Mouse (Mus musculus) forebrain, embryonic 15.5 days (tissue): ENCODE results near the gene Lrp6. TPM values are rescaled to one million over a fixed set of nuclear protein-coding genes. Genes with fewer than 3 reads are reported as not detected.

Experiments
- ATAC-seq: fragments of 200-750 bp; cut with Nextera tagmentation; replicated peaks from 2 replicates; pipeline ENCODE4 v1.8.0; 2017; ENCODE audit warnings: mild to moderate bottlenecking, moderate TSS enrichment, moderate library complexity
- H3K27ac ChIP-seq: fragments of 300-500 bp; sonication (generic); replicated peaks from 2 replicates; pipeline ENCODE4 v1.5.1; 2015; ENCODE audit warnings: mild to moderate bottlenecking, inconsistent platforms
- H3K27me3 ChIP-seq: fragments of 300-500 bp; sonication (generic); 2 replicates; pipeline ENCODE4 v1.6.1; 2015; ENCODE audit warnings: inconsistent platforms
- H3K36me3 ChIP-seq: fragments of 300-500 bp; sonication (generic); 2 replicates; pipeline ENCODE4 v1.6.1; 2015; ENCODE audit warnings: mild to moderate bottlenecking, inconsistent platforms
- H3K4me1 ChIP-seq: fragments of 300-500 bp; sonication (generic); 2 replicates; pipeline ENCODE4 v1.6.1; 2015; ENCODE audit warnings: inconsistent platforms
- H3K4me2 ChIP-seq: fragments of 300-500 bp; sonication (generic); replicated peaks from 2 replicates; pipeline ENCODE4 v1.6.1; 2015; ENCODE audit warnings: mild to moderate bottlenecking, inconsistent platforms
- H3K4me3 ChIP-seq: fragments of 300-500 bp; sonication (generic); 2 replicates; pipeline ENCODE4 v1.5.1; 2015; ENCODE audit warnings: mild to moderate bottlenecking, inconsistent platforms
- H3K9ac ChIP-seq: fragments of 300-500 bp; sonication (generic); replicated peaks from 2 replicates; pipeline ENCODE4 v1.6.1; 2015; ENCODE audit warnings: mild to moderate bottlenecking, inconsistent platforms
- H3K9me3 ChIP-seq: fragments of 300-500 bp; sonication (generic); 2 replicates; pipeline ENCODE4 v1.6.1; 2016; ENCODE audit warnings: inconsistent platforms
- WGBS: fragments of 180-500 bp; shearing (Covaris S2); methylation state at CpG from one replicate; pipeline ENCODE4 v1.1.7; 2015; ENCODE audit warnings: mixed read lengths; 5-methylcytosine and 5-hydroxymethylcytosine counted together
- polyA plus RNA-seq: library from polyadenylated mRNA; unstranded; fragments of >200 nt; fragmentation: Nextera tagmentation; extraction: Ambion mirVana; gene quantifications from 2 replicates; pipeline ENCODE4 v1.2.1, GENCODE M21; 2015

Gene Lrp6
- polyA plus RNA-seq, 1 experiment from 2014 or later: 23.2 TPM

- no peak for ATAC-seq
- Histone ChIP-seq H3K9me3 (no peaks in the 10 kb centered on the region), H3K9ac (no peak overlapping the region), H3K36me3 (peaks cover 19% of the 10 kb centered on the region), H3K4me1 (peaks cover 34% of the 10 kb centered on the region), H3K27ac (no peak overlapping the region), H3K27me3 (no peaks in the 10 kb centered on the region), H3K4me3 (no peak overlapping the region), H3K4me2 (no peak overlapping the region)
- 80% methylated on average over 10 of the region's 10 CpGs for WGBS
Observed at GRCm38 (mm10) chr6:134509731-134510226, 57.0 kb downstream of the Lrp6 start.

- Histone ChIP-seq H3K4me1 (peaks cover 20% of the 10 kb centered on the region), H3K9me3 (no peaks in the 10 kb centered on the region), H3K27ac (no peak overlapping the region), H3K4me2 (no peak overlapping the region), H3K27me3 (no peaks in the 10 kb centered on the region), H3K36me3 (peaks cover 19% of the 10 kb centered on the region), H3K9ac (no peak overlapping the region), H3K4me3 (no peak overlapping the region)
- ATAC-seq: no peak
- WGBS: 61% methylated on average over 4 of the region's 4 CpGs
Observed at GRCm38 (mm10) chr6:134504866-134505265, 61.9 kb downstream of the Lrp6 start.

DNA sequence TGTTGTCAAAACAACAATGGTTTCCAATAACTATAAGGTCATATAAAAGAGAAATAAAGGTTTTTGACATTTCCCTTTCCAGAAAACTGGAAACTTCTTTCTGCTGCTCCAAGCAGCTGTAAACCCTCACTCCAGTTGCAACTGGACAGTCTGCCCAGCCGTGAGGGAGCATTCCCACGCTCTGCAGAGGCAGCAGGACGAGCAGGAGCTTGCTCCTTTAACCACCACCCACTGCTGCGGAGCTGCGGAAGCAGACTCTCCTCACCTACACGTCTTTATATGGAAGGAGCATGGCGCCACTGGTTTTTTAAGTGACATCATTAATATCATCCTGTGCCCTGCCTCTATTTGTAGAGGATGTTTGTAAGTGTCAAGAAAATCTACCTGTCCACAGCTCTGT, 64.4 kb downstream of the Lrp6 start:
- Histone ChIP-seq H3K27me3 (no peaks in the 10 kb centered on the region), H3K4me2 (no peak overlapping the region), H3K36me3 (peaks cover 17% of the 10 kb centered on the region), H3K27ac (no peak overlapping the region), H3K4me1 (peaks cover 25% of the 10 kb centered on the region), H3K4me3 (no peak overlapping the region), H3K9ac (no peak overlapping the region), H3K9me3 (no peaks in the 10 kb centered on the region)
- WGBS: 78% methylated on average over 7 of the region's 7 CpGs
- no peak for ATAC-seq

- H3K4me3 ChIP-seq: no peak overlapping the region
- H3K4me2 ChIP-seq: no peak overlapping the region; the same call in 1 of the 2 replicates
- peaks cover 28% of the 10 kb centered on the region for H3K4me1 ChIP-seq
- H3K36me3 ChIP-seq: peaks cover 6% of the 10 kb centered on the region; the same call in 1 of the 2 replicates
- ATAC-seq: peak; percentile 95
- H3K9me3 ChIP-seq: no peaks in the 10 kb centered on the region
- no peaks in the 10 kb centered on the region for H3K27me3 ChIP-seq
- no peak overlapping the region for H3K9ac ChIP-seq
- H3K27ac ChIP-seq: peak overlapping the region; percentile 78
- 39% methylated on average over 10 of the region's 10 CpGs for WGBS
Observed at GRCm38 (mm10) chr6:134500381-134501162, 66.2 kb downstream of the Lrp6 start.

- H3K4me1 ChIP-seq: peaks cover 42% of the 10 kb centered on the region
- H3K4me3 ChIP-seq: no peak overlapping the region
- H3K27me3 ChIP-seq: no peaks in the 10 kb centered on the region
- no peak for ATAC-seq
- H3K4me2 ChIP-seq: no peak overlapping the region
- WGBS: 87% methylated on average over 2 of the region's 2 CpGs
- H3K27ac ChIP-seq: no peak overlapping the region
- no peaks in the 10 kb centered on the region for H3K36me3 ChIP-seq
- no peaks in the 10 kb centered on the region for H3K9me3 ChIP-seq
- H3K9ac ChIP-seq: no peak overlapping the region
Observed at GRCm38 (mm10) chr6:134499089-134499488, 67.7 kb downstream of the Lrp6 start.

- no peak overlapping the region for H3K4me2 ChIP-seq
- no peak overlapping the region for H3K9ac ChIP-seq
- H3K4me3 ChIP-seq: no peak overlapping the region
- no peaks in the 10 kb centered on the region for H3K9me3 ChIP-seq
- H3K27ac ChIP-seq: no peak overlapping the region
- no peaks in the 10 kb centered on the region for H3K27me3 ChIP-seq
- H3K36me3 ChIP-seq: no peaks in the 10 kb centered on the region
- no peak for ATAC-seq
- H3K4me1 ChIP-seq: peaks cover 47% of the 10 kb centered on the region
Observed at GRCm38 (mm10) chr6:134498518-134498917, 68.2 kb downstream of the Lrp6 start.

DNA sequence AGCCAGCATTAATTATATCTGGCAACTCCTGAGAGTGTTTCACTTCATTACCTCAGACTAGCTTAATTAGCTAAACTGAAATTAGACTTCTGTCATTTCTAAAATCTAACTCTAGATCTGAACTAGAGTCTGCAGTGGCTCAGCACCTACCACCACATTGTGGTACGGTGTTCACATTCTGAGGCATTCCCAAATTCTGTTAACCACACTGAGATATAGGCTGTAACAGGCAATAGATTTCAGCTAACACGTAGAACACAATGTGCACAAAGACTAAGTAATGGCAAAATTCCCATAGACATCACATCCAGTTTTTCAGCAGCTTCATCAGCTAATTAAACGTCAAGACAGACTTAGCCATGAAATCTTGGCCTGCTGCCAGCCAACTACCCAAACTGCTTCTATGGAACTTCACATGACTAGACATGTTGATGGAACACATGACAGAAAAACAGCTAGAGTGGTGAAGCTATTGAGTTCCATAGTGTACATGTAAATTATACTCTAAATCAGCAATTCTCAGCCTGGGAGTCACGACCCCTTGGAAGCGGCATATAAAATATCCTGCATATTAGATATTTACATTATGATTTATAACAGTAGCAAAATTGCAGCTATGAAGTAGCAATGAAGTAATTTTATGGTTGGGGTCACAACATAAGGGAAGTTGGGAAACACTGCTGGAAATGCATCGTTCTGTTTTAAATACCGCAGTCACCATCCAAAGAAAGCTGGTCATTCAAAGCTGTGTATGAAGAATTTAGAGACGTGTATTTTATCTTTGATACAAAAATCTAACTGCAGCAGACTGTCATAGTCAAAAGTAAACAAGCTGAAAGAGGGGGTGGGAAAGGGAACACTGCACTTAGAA, 71.7 kb downstream of the Lrp6 start:
- Histone ChIP-seq H3K27ac (peak overlapping the region; percentile 74), H3K27me3 (no peaks in the 10 kb centered on the region), H3K4me2 (no peak overlapping the region), H3K4me1 (peaks cover 32% of the 10 kb centered on the region), H3K9ac (no peak overlapping the region), H3K4me3 (no peak overlapping the region), H3K36me3 (no peaks in the 10 kb centered on the region), H3K9me3 (no peaks in the 10 kb centered on the region)
- ATAC-seq: peak; percentile 76
- 42% methylated on average over 8 of the region's 8 CpGs for WGBS

- Histone ChIP-seq H3K36me3 (peaks cover 17% of the 10 kb centered on the region), H3K4me1 (peaks cover 15% of the 10 kb centered on the region), H3K27ac (no peak overlapping the region), H3K27me3 (no peaks in the 10 kb centered on the region), H3K4me3 (no peak overlapping the region), H3K9me3 (no peaks in the 10 kb centered on the region), H3K4me2 (no peak overlapping the region), H3K9ac (no peak overlapping the region)
- 96% methylated on average over 9 of the region's 9 CpGs for WGBS
- ATAC-seq: no peak
Observed at GRCm38 (mm10) chr6:134489637-134490036, 77.1 kb downstream of the Lrp6 start.

DNA sequence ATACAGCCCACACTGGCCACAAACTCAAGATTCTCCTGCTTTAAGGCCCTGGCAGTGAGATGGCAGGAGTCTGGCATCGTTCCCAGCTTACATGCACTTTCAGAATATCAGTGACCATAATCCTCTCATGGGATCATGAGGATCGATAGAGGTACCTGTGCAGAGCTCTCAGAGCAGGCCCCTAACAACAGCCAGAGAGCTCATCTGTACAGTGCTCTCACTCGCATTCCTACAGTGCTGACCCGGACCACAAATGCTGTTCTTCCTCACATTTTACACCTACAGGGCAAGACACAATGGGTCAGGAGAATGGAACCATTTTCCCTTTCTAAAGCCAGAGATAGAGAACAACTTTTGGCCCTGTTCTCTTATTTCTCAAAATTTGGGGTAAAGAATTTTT, 77.6 kb downstream of the Lrp6 start:
- H3K4me3 ChIP-seq: no peak overlapping the region
- no peak for ATAC-seq
- no peaks in the 10 kb centered on the region for H3K9me3 ChIP-seq
- 90% methylated on average over 4 of the region's 4 CpGs for WGBS
- no peak overlapping the region for H3K9ac ChIP-seq
- peaks cover 10% of the 10 kb centered on the region for H3K4me1 ChIP-seq
- H3K36me3 ChIP-seq: peaks cover 20% of the 10 kb centered on the region
- no peak overlapping the region for H3K4me2 ChIP-seq
- no peaks in the 10 kb centered on the region for H3K27me3 ChIP-seq
- H3K27ac ChIP-seq: no peak overlapping the region

DNA sequence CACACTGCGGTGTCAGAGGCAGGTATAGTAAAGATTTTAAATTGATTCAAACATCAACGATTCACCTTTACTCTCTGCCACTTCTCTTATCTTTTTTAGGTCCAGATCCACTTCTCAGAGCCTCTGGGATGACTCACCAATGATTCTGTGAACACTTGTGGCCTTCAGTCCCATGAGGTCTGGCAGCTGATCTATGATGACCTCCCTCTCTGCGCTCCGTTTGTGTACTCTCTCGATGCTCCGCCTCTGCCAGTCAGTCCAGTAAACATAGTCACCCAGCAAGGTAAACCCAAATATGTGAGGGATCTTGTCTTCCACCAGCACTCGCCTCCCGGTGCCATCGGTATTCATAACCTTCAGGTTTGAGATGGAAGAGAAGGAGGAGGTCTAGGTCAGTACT, 80.4 kb downstream of the Lrp6 start:
- 95% methylated on average over 9 of the region's 9 CpGs for WGBS
- Histone ChIP-seq H3K4me2 (no peak overlapping the region), H3K9ac (no peak overlapping the region), H3K36me3 (peaks cover 23% of the 10 kb centered on the region), H3K9me3 (no peaks in the 10 kb centered on the region), H3K27ac (no peak overlapping the region), H3K4me3 (no peak overlapping the region), H3K4me1 (no peaks in the 10 kb centered on the region), H3K27me3 (no peaks in the 10 kb centered on the region)
- ATAC-seq: no peak

GRCm38 (mm10) chr6:134479481-134479880, 87.3 kb downstream of the Lrp6 start:
- Histone ChIP-seq H3K9ac (no peak overlapping the region), H3K4me2 (no peak overlapping the region), H3K4me1 (peaks cover 10% of the 10 kb centered on the region; the same call in 1 of the 2 replicates), H3K27me3 (no peaks in the 10 kb centered on the region), H3K36me3 (peaks cover 27% of the 10 kb centered on the region), H3K9me3 (no peaks in the 10 kb centered on the region), H3K27ac (no peak overlapping the region), H3K4me3 (no peak overlapping the region)
- ATAC-seq: no peak
- 93% methylated on average over 10 of the region's 10 CpGs for WGBS

DNA sequence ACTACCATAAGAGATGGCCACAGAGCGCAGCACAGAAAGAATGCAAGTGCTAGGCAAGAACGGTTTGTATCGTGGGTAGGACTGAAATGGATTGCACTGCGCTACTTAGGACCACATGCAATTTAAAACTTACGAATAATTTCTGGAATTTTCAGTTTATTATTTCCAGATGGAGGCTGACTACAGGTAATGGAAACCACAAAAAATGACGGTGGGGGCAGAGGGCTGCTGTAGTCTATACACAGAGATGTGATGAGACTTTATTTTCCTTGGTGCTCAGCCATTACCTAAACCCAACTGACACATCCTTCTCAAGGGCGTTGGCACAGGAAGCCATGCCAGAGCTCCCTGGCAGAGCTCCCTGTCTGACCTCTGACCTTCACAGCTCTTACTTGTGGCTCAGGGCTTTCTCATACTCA, 93.6 kb downstream of the Lrp6 start:
- Histone ChIP-seq H3K4me1 (peaks cover 10% of the 10 kb centered on the region; the same call in 1 of the 2 replicates), H3K27me3 (no peaks in the 10 kb centered on the region), H3K27ac (no peak overlapping the region), H3K4me2 (no peak overlapping the region), H3K9ac (no peak overlapping the region), H3K9me3 (no peaks in the 10 kb centered on the region), H3K36me3 (peaks cover 13% of the 10 kb centered on the region), H3K4me3 (no peak overlapping the region)
- WGBS: 93% methylated on average over 7 of the region's 7 CpGs
- ATAC-seq: no peak
